Mouse (Mus musculus) spleen, embryonic (tissue): Measurements from ENCODE around the gene Rhox1.
"Not testable (repeated sequence)": the region's sequence is repeated elsewhere in the genome, so short reads cannot be mapped to it uniquely, and the experiment has no call there.

Experiments
- CTCF ChIA-PET: fragments of 350-600 bp; sonication (Branson Sonifier 250); formaldehyde crosslinking; loops from one replicate; lab custom pipeline; 2022; lab: Charles Lee

Rhox1 gene

DNA sequence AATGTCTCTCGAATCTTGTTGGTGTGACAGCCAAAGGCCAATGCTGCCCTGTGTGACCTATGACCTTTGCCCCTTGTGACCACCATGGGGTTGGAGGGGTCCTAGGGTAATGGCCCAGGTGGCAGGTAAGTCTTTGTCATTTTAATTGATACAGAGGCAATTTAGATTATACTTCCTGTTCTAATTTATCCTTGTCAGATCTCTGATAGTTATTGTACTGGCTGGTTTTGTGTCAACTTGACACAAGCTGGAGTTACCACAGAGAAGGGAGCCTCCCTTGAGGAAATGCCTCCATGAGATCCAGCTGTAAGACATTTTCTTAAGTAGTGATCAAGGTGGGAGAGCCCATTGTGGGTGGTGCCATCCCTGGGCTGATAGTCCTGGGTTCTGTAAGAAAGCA lies at the start of gene Rhox1:
Rhox1 (minus strand) TSS at position 101 of the 400 bp plus-strand sequence.
- CTCF ChIA-PET, result not testable (repeated sequence)

DNA sequence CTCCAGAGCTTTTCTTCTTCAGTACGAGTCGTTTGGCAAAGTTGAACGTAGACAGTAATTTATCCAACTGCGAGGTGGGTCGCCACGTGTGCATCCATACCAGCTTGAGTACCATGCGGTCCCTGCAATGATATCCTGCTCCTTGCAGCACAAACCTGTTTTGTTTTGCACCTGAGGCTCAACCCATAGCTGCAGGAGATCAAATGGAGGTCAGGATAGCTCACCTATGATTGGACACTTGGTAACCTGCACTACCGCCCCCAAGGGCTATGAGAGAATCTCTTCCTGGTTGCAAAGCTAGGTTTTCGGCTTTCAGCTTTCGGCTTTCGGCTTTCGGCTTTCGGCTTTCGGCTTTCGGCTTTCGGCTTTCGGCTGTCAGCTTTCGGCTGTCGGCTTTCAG lies 43.0 kb upstream of the Rhox1 start, which contains the start of gene Rhox4a:
Rhox4a (plus strand) TSS at position 301 of the 400 bp plus-strand sequence.
- CTCF ChIA-PET, result not testable (repeated sequence)

DNA sequence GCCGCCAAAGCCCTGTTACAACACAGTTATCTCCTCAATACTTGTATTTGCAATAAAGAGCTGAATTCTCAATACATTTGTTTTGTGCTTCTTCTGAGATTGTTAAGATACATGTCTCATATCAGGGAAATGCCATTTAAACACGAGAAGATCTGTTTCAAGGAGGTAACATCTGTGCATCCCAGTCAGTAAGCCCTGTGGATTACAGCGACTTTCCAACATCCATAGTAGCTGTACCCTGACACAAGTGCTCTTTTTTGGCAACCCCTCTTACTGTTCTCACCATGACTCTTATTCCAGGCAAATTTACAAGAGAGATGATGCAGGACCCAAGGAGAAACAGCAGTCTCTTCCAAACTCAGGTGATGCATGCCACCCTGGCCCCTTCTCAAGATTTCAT lies 27.6 kb upstream of the Rhox1 start, which contains the start of gene Rhox3a:
Rhox3a (plus strand) TSS at position 301 of the 400 bp plus-strand sequence.
- CTCF ChIA-PET, result not testable (repeated sequence)

DNA sequence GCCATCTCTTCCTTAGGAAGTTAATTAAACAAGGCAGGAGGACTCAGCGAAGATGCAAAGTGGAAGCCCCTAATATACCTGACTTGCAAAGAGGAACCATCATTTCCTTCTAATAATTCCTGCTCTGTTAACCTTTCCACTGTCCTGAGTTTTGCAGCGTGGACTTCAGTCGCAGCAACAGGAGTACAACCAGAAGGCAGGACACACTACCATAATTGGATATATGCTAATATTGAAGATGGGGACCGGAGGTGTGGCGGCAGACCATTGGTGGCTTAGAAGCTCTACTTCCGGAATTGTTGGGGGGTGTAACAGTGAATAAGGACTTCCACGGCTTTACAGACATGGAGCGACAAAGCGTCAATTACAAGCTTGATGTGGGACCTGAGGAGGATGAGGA lies 22.6 kb upstream of the Rhox1 start, which contains the start of gene Rhox2a:
Rhox2a (plus strand) TSS at position 301 of the 400 bp plus-strand sequence.
- CTCF ChIA-PET, result not testable (repeated sequence)

DNA sequence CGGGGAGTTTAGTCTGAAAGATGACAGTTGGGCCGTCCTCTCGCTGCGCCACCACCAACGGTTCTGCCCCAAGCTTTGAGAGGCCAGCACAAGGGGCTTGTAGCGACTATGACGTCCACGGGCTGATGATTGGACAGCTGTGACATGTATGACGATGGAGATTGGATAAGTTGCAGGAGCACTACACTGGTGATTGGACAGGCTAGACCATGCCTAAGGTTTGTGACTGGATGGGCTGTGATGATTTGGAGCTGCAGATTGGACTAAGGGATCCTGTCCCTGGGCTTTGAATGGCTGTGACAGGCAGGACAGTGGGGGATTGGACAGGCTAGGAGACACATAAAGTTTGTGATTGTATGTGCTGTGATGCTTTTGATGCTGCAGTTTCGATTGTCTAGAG lies 11.1 kb downstream of the Rhox1 start, which contains the start of gene Gm9:
Gm9 (minus strand) TSS at position 101 of the 400 bp plus-strand sequence.
- CTCF ChIA-PET, result no interaction called here

DNA sequence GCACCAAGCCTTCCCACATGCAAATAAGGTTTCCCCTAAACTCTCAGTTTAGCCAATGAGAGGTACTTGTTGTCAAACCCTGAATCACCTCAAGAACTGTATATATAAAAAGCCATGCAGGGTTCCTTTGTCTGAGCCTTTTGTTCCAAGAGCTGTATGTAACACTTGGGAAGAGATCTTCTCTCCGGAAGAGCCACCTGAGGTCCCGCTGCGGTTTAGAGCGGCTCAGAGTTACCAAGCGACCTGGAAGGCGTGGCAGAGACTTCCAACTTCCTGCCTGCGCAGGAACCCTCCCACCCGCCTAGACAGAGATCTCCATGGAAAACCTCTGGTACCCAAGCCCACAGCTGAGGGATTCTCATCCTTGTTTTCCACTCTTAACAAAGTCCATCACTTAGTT lies 23.4 kb downstream of the Rhox1 start:
- CTCF ChIA-PET, result no interaction called here

DNA sequence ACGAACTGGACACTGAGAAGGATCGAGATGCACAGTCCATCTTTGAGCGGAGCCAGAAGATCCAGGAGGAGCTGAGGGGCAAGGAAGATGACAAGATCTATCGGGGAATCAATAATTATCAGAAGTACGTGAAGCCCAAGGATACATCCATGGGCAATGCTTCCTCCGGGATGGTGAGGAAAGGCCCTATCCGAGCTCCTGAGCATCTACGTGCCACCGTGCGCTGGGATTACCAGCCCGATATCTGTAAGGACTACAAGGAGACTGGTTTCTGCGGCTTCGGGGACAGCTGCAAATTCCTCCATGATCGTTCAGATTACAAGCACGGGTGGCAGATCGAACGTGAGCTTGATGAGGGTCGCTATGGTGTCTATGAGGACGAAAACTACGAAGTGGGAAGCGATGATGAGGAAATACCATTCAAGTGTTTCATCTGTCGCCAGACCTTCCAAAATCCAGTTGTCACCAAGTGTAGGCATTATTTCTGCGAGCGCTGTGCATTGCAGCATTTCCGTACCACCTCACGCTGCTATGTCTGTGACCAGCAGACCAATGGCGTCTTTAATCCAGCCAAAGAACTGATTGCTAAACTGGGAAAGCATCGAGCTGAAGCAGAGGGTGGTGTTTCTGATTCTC lies 30.2 kb downstream of the Rhox1 start:
- CTCF ChIA-PET, result no interaction called here

DNA sequence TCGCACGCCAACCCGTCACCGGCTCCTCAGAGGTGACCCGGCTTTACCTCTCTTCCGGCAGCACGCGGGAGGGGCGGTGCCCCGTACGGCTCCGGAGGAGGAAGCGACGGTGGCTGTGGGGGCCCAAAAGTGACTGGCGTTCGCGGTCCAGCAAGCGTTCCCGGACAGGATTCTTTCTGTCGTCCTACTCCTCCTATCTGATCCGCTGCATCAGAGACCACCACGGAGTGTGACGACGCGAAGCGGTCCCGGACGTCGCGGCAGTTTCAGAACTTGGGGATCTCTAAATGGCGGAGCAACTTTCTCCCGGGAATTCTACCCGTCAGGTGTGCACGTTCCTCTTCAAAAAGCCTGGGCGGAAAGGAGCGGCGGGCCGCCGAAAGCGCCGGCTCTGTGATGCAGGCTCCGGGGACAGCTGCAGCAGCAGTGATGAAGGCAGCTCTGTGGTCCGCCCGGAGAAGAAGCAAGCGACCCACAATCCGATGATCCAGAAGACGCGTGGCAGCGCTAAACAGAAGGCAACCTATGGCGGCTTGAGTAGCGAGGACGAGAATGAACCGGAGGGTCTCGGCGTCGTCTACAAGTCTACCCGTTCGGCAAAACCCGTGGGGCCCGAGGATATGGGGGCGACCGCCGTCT lies 30.8 kb downstream of the Rhox1 start, which contains the start of the genes Ndufa1 and Rnf113a1:
Ndufa1 (minus strand) TSS at position 59 of the 639 bp plus-strand sequence.
Rnf113a1 (plus strand) TSS at position 141 of the 639 bp plus-strand sequence.
- CTCF ChIA-PET, result interaction anchor here (0.6 kb wide), 1 partner anchor 286 kb away, joined by 3 read pairs; no protein-coding TSS in a partner anchor

DNA sequence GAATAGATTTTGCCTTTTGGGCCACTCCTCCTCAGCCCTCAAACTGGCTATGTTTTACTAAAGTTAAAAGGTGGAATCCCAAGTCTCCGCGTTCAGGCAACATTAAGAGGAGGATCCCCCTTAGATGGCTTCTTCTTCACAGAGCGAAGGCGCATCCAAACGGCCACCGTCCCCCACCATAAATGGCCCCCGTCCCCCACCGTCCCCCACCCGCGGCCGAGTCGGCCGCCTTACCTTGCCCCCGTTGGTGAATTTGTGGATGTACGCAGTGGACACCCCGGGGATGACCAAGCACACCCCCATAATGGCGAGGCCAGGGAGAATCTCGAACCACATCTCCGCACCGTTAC lies 31.3 kb downstream of the Rhox1 start:
- CTCF ChIA-PET, result interaction anchor here (0.6 kb wide), 1 partner anchor 286 kb away, joined by 3 read pairs; no protein-coding TSS in a partner anchor

DNA sequence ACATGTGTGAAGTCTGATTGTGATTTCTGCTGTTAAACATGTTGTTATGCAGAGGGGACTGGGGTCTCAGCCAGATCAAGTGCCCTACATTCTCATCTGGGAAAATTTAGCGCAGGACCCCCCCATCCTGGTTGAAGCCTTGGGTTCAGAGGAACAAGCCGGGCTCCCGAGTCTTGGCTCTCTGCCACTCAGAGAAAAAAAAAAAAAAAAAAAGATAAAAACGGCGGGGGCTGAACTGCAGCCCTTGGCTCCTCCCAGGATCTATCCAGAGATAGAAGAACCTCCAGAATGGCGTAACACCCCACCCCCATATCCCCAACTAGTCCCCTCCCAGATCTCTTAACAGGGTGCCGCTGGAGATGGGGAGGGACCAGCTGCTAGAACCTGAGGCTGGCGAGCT lies 37.7 kb downstream of the Rhox1 start:
- CTCF ChIA-PET, result not testable (repeated sequence)

DNA sequence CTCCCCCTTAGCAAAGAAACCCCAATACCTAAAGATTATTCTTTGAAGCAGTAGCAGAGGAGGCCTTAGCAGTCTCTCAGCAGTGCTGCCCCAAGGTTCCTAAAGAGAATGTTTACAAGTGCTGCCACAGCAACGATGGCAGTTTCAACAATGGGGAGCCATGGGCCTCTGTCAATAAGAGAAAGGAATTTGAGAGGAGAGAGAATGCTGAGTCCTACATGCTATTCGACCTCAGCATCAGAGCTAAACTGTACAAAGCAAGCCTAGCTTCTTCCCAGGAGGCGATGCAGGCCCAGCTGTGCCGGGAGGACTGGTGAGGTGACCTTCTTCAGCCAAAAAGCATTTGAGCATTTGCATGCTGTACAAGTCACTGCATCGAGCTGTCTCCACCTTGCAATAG lies 53.3 kb downstream of the Rhox1 start, which contains the start of gene Akap14:
Akap14 (minus strand) TSS at position 101 of the 400 bp plus-strand sequence.
- CTCF ChIA-PET, result no interaction called here

DNA sequence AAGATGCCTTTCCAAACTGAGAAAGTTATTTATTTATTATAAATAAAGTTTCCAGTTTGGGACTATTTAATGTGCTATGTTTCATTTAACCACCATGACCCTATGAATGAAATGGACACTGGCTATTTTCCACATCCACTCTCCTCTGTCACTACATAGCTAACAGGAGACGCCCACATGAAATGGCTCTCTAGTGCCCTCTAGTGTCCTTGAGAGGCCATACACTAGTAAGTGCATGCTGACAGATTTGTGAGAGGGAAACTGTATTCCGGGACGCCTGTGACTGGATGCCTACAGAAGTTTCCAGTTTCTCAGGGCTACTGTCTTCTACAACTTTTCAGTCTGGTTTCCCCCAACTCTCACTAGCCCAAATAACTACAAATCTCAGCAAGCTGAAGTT lies 55.0 kb downstream of the Rhox1 start:
- CTCF ChIA-PET, result no interaction called here
